Mouse (Mus musculus): Measurements from ENCODE around the gene Fam83c. TPM values are rescaled to one million over a fixed set of nuclear protein-coding genes. Genes with fewer than 3 reads are reported as not detected.

Fam83c gene
- polyA plus RNA-seq, 1 experiment from 2014 or later: 0.13 TPM

- 90% methylated on average over 4 of the region's 4 CpGs for WGBS
- H3K36me3 ChIP-seq (ENCODE audit: control insufficient read depth, insufficient read depth, low read length): 0 out of 2 replicates have a peak, but pooled peaks cover 3% of the 10 kb centered on the region
Observed at GRCm38 (mm10) chr2:155809620-155810019, 25.0 kb downstream of the Fam83c start.

GRCm38 (mm10) chr2:155807408-155807807 lies 27.2 kb downstream of the Fam83c start:
- H3K4me1 ChIP-seq (ENCODE audit: control insufficient read depth, insufficient read depth, low read length): no peaks in the 10 kb centered on the region
- H3K36me3 ChIP-seq (ENCODE audit: control insufficient read depth, insufficient read depth, low read length): 0 out of 2 replicates have a peak, but pooled peaks cover 3% of the 10 kb centered on the region
- H3K27ac ChIP-seq (ENCODE audit: low read depth, low read length): no peak overlapping the region
- no peak overlapping the region for H3K4me3 ChIP-seq (ENCODE audit: low read depth, low read length)
- DNase-seq (ENCODE audit: low spot score): no peak
- 85% methylated on average over 4 of the region's 4 CpGs for WGBS
- no peaks in the 10 kb centered on the region for H3K27me3 ChIP-seq (replicated peaks; ENCODE audit: control insufficient read depth, insufficient read depth, low read length)
- no peak overlapping the region for H3K9ac ChIP-seq (ENCODE audit: low read length)
- ATAC-seq: no peak
- H3K9me3 ChIP-seq (replicated peaks; ENCODE audit: control insufficient read depth, low read length): no peaks in the 10 kb centered on the region
- H3K4me2 ChIP-seq (ENCODE audit: low read length): no peak overlapping the region

More at GRCm38 (mm10) chr2:155809620-155810019, 25.0 kb downstream of the Fam83c start:
- no peak overlapping the region for H3K4me2 ChIP-seq (ENCODE audit: low read length)
- H3K9ac ChIP-seq (ENCODE audit: low read length): no peak overlapping the region
- DNase-seq (ENCODE audit: low spot score) (no peak), ATAC-seq (no peak)
- H3K4me3 ChIP-seq (ENCODE audit: low read depth, low read length): no peak overlapping the region
- no peaks in the 10 kb centered on the region for H3K4me1 ChIP-seq (ENCODE audit: control insufficient read depth, insufficient read depth, low read length)
- no peaks in the 10 kb centered on the region for H3K27me3 ChIP-seq (replicated peaks; ENCODE audit: control insufficient read depth, insufficient read depth, low read length)
- H3K27ac ChIP-seq (ENCODE audit: low read depth, low read length): no peak overlapping the region
- no peaks in the 10 kb centered on the region for H3K9me3 ChIP-seq (replicated peaks; ENCODE audit: control insufficient read depth, low read length)

DNA sequence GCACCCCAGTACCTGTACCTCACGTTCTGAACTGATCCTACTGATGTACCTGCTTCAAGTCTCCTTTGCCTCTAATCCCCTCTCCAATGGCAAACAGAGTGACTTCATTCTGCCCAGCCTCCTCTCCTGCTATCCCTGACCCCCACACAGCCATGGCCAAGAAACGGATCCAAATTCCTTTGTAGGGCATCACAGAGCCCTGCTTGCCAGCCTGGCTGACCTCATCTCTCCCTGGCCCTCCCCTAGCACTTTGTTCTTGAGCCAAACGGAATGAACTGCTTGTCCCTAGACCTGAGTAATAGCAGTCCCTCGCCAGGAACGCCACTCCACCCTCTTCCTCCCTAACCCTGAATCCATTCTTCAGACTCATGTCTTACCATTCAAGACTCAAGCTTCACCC lies 28.1 kb downstream of the Fam83c start:
- H3K36me3 ChIP-seq (ENCODE audit: control insufficient read depth, insufficient read depth, low read length): 0 out of 2 replicates have a peak, but pooled peaks cover 6% of the 10 kb centered on the region
- H3K4me1 ChIP-seq (ENCODE audit: control insufficient read depth, insufficient read depth, low read length): no peaks in the 10 kb centered on the region
- no peak for DNase-seq (ENCODE audit: low spot score)
- H3K9me3 ChIP-seq (replicated peaks; ENCODE audit: control insufficient read depth, low read length): no peaks in the 10 kb centered on the region
- WGBS: 67% methylated on average over 5 of the region's 5 CpGs
- H3K4me2 ChIP-seq (ENCODE audit: low read length): no peak overlapping the region
- H3K4me3 ChIP-seq (ENCODE audit: low read depth, low read length): no peak overlapping the region
- H3K9ac ChIP-seq (ENCODE audit: low read length): no peak overlapping the region
- no peaks in the 10 kb centered on the region for H3K27me3 ChIP-seq (replicated peaks; ENCODE audit: control insufficient read depth, insufficient read depth, low read length)
- ATAC-seq: no peak
- no peak overlapping the region for H3K27ac ChIP-seq (ENCODE audit: low read depth, low read length)

DNA sequence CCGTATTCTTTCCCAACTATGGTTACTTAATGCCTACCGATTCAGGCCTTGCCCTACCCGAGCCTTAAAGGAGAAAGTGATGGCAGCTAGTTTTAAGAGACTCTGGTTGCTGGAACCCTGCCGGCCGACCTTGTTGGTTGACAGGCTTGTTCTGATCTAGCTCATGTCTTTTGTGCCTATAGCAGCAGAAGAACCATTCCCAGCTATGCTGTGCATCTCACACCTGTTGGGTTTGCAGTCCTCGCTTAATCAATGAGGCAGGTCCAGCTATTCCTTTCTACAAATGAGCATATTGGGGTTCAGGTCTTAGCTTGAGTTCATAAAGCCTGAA lies 28.8 kb downstream of the Fam83c start:
- no peak for ATAC-seq
- H3K9ac ChIP-seq (ENCODE audit: low read length): no peak overlapping the region
- H3K27me3 ChIP-seq (replicated peaks; ENCODE audit: control insufficient read depth, insufficient read depth, low read length): no peaks in the 10 kb centered on the region
- H3K4me2 ChIP-seq (ENCODE audit: low read length): no peak overlapping the region
- H3K4me3 ChIP-seq (ENCODE audit: low read depth, low read length): no peak overlapping the region
- H3K36me3 ChIP-seq (ENCODE audit: control insufficient read depth, insufficient read depth, low read length): peaks cover 6% of the 10 kb centered on the region; the same call in 1 of the 2 replicates
- H3K27ac ChIP-seq (ENCODE audit: low read depth, low read length): no peak overlapping the region
- no peaks in the 10 kb centered on the region for H3K4me1 ChIP-seq (ENCODE audit: control insufficient read depth, insufficient read depth, low read length)
- no peak for DNase-seq (ENCODE audit: low spot score)
- no peaks in the 10 kb centered on the region for H3K9me3 ChIP-seq (replicated peaks; ENCODE audit: control insufficient read depth, low read length)
- WGBS: 87% methylated on average over 6 of the region's 6 CpGs

DNA sequence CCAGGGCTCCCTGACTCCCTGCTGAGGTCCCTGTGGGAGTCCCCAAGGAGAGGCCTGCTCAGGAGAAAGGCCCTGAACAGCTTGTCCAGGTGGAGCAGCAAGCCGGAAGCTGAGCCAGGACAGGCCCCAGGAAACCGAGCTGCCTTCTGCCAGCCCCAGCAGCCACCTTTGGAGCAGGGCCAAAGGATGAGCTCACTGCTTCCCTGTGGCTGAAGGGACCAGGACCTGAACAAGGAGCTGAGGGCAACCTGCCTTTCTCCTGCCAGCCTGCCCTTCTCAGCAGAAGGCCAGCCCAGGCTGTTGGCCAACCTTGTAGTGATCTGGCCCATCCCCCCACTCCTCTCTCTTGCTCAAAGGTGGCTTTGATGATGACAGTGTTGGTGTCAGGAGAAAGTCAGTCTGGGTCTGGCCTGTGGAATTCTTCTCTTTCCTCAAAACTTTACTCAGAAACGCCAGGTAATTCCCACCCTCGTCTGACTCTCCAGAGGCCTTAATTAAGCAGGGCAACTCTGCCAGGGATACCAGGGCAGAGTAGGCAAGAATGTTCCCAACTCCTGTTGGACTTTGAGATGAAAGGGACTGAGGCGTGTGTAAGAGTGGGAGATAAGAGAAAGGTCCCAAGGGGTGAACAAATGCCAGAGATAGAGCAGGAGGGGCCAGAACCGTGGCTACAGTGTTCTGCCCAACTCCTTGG lies 29.3 kb downstream of the Fam83c start:
- ATAC-seq (no peak), DNase-seq (ENCODE audit: low spot score) (no peak)
- no peak overlapping the region for H3K4me3 ChIP-seq (ENCODE audit: low read depth, low read length)
- H3K9ac ChIP-seq (ENCODE audit: low read length): no peak overlapping the region
- 65% methylated on average over 6 of the region's 6 CpGs for WGBS
- no peaks in the 10 kb centered on the region for H3K27me3 ChIP-seq (replicated peaks; ENCODE audit: control insufficient read depth, insufficient read depth, low read length)
- no peak overlapping the region for H3K27ac ChIP-seq (ENCODE audit: low read depth, low read length)
- H3K4me2 ChIP-seq (ENCODE audit: low read length): no peak overlapping the region
- H3K9me3 ChIP-seq (replicated peaks; ENCODE audit: control insufficient read depth, low read length): no peaks in the 10 kb centered on the region
- no peaks in the 10 kb centered on the region for H3K4me1 ChIP-seq (ENCODE audit: control insufficient read depth, insufficient read depth, low read length)
- peaks cover 8% of the 10 kb centered on the region for H3K36me3 ChIP-seq (ENCODE audit: control insufficient read depth, insufficient read depth, low read length)

DNA sequence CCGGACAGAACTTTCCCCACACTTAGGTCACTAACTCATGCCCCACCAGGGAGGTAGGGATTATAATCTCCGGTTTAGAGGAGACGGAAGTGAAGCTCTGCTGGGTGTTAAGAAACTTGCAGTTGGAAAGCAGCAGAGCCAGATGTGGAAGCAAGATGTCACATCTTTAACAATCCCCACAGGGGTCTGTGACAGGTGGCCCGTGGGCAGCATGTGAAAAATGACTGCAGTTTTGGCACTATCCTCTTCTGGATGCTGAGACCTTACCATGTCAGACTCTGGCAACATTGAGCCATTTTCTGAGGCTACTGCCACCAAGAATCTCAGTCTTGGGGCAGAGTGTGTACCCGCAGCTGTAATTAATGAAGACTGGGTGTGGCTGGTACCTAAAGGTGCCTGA lies 30.6 kb downstream of the Fam83c start:
- no peak overlapping the region for H3K9ac ChIP-seq (ENCODE audit: low read length)
- no peaks in the 10 kb centered on the region for H3K27me3 ChIP-seq (replicated peaks; ENCODE audit: control insufficient read depth, insufficient read depth, low read length)
- H3K9me3 ChIP-seq (replicated peaks; ENCODE audit: control insufficient read depth, low read length): no peaks in the 10 kb centered on the region
- H3K4me2 ChIP-seq (ENCODE audit: low read length): no peak overlapping the region
- ATAC-seq (no peak), DNase-seq (ENCODE audit: low spot score) (no peak)
- no peak overlapping the region for H3K27ac ChIP-seq (ENCODE audit: low read depth, low read length)
- H3K4me3 ChIP-seq (ENCODE audit: low read depth, low read length): no peak overlapping the region
- peaks cover 8% of the 10 kb centered on the region for H3K36me3 ChIP-seq (ENCODE audit: control insufficient read depth, insufficient read depth, low read length)
- 81% methylated on average over 5 of the region's 5 CpGs for WGBS
- H3K4me1 ChIP-seq (ENCODE audit: control insufficient read depth, insufficient read depth, low read length): no peaks in the 10 kb centered on the region

DNA sequence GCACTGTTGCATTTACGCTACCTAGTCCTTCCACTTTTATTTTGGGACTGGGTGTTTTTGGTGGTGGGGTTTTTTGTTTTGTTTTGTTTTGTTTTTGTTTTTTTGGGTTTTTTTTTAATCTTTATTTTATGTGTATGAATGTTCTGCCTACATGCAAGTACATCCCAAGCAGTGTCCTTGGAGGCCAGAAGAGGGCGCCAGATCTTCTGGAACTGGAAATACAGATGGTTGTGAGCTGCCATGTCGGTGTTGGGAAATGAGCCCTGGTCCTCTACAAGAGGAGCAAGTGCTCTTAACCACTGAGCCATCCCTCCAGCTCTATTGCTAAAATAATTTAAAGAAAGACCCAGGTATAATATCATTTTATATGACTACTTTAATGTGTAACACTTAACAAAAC lies 31.9 kb downstream of the Fam83c start:
- no peaks in the 10 kb centered on the region for H3K27me3 ChIP-seq (replicated peaks; ENCODE audit: control insufficient read depth, insufficient read depth, low read length)
- no peaks in the 10 kb centered on the region for H3K9me3 ChIP-seq (replicated peaks; ENCODE audit: control insufficient read depth, low read length)
- no peak overlapping the region for H3K4me2 ChIP-seq (ENCODE audit: low read length)
- ATAC-seq (no peak), DNase-seq (ENCODE audit: low spot score) (no peak)
- 52% methylated on average over 3 of the region's 3 CpGs for WGBS
- H3K27ac ChIP-seq (ENCODE audit: low read depth, low read length): no peak overlapping the region
- no peak overlapping the region for H3K4me3 ChIP-seq (ENCODE audit: low read depth, low read length)
- peaks cover 8% of the 10 kb centered on the region for H3K36me3 ChIP-seq (ENCODE audit: control insufficient read depth, insufficient read depth, low read length)
- no peak overlapping the region for H3K9ac ChIP-seq (ENCODE audit: low read length)
- H3K4me1 ChIP-seq (ENCODE audit: control insufficient read depth, insufficient read depth, low read length): no peaks in the 10 kb centered on the region

DNA sequence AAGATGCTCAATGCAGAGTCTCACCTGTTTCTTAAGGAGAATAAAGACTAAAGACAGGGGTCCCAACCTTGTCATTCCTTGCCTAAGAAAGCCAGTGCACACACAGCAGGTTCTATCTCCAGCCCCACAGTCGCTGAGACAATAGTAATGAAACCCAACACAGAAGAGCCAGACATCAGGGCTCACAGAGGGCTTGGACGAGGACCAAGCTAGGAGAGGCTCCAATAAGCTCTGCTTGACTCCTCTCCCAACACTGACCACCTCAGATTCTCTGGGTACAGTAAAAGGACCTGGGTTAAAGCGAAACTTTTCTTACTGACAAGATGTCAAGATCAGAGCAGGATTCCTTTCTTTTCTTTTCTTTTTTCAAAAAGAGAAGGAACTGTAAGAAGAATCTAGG lies 36.0 kb downstream of the Fam83c start:
- no peak overlapping the region for H3K4me3 ChIP-seq (ENCODE audit: low read depth, low read length)
- DNase-seq (ENCODE audit: low spot score) (no peak), ATAC-seq (no peak)
- no peak overlapping the region for H3K4me2 ChIP-seq (ENCODE audit: low read length)
- H3K27ac ChIP-seq (ENCODE audit: low read depth, low read length): no peak overlapping the region
- peaks cover 11% of the 10 kb centered on the region for H3K36me3 ChIP-seq (ENCODE audit: control insufficient read depth, insufficient read depth, low read length)
- no peaks in the 10 kb centered on the region for H3K9me3 ChIP-seq (replicated peaks; ENCODE audit: control insufficient read depth, low read length)
- no peaks in the 10 kb centered on the region for H3K4me1 ChIP-seq (ENCODE audit: control insufficient read depth, insufficient read depth, low read length)
- no peaks in the 10 kb centered on the region for H3K27me3 ChIP-seq (replicated peaks; ENCODE audit: control insufficient read depth, insufficient read depth, low read length)
- no peak overlapping the region for H3K9ac ChIP-seq (ENCODE audit: low read length)
- WGBS: 66% methylated on average over 3 of the region's 3 CpGs

DNA sequence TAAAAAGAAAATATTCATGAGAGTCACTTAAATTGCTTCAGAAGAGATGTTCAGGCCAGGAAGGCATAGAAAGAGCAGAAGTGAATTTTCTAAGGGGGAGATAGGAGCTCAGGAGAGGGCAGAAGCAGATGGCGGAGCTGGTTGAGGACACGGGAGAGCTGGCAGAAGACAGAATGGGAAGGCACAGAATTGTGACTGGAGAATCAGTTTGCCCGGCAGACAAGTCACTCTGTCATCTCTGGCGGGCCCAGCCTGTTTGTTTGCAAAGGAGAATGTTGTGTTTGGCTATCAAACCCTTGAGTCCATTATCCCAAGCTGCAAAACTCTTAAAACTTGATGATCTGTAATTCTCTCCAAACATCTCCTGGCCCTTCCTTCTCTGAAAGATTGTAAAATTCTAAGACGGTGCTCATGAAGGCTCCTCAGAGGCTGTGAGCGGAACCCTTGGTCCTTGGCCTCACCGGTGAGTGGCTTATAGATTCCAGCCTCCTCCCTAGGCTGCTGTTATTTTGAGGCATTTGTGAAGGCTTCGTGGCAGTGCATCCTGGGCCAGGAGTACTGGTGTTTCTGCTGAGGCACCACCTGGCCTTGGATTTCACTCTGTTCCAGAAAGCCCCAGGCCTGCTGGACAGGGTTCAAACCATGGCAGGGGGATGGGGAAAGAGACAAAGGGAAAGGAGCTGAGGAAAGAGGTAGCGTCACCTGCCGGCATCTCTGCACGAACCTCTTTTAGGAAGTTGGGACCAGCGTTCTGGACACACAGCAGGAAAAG lies 39.8 kb downstream of the Fam83c start:
- Histone ChIP-seq H3K4me3 (ENCODE audit: low read depth, low read length) (no peak overlapping the region), H3K27me3 (replicated peaks; ENCODE audit: control insufficient read depth, insufficient read depth, low read length) (no peaks in the 10 kb centered on the region), H3K36me3 (ENCODE audit: control insufficient read depth, insufficient read depth, low read length) (peaks cover 3% of the 10 kb centered on the region), H3K27ac (ENCODE audit: low read depth, low read length) (no peak overlapping the region), H3K4me1 (ENCODE audit: control insufficient read depth, insufficient read depth, low read length) (no peaks in the 10 kb centered on the region; the same call in 1 of the 2 replicates), H3K9me3 (replicated peaks; ENCODE audit: control insufficient read depth, low read length) (no peaks in the 10 kb centered on the region), H3K9ac (ENCODE audit: low read length) (no peak overlapping the region), H3K4me2 (ENCODE audit: low read length) (no peak overlapping the region)
- ATAC-seq: no peak
- no peak for DNase-seq (ENCODE audit: low spot score)
- WGBS: 87% methylated on average over 12 of the region's 12 CpGs

All from forebrain, embryonic 14.5 days (tissue).